Mouse (Mus musculus) lung, postnatal 25 days (tissue): Measurements from ENCODE around the gene Rnf2.

Source experiments
- DNase-seq: peaks from one replicate; pipeline ENCODE4 v3.0.0; 2022; ENCODE audit warnings: low spot score

The Rnf2 gene

GRCm38 (mm10) chr1:151500531-151501361 is at the start of gene Rnf2:
Gene Rnf2, minus strand, starts transcription at chr1:151500955.
- DNase-seq = peak; percentile 92

- no peak for DNase-seq
These were observed 49.0 kb upstream of the Rnf2 start for GRCm38 (mm10) chr1:151549794-151550193.

GRCm38 (mm10) chr1:151548896-151549610 is 48.3 kb upstream of the Rnf2 start:
- no peak for DNase-seq

- DNase-seq = no peak
These were observed 44.8 kb upstream of the Rnf2 start for GRCm38 (mm10) chr1:151545571-151545970.

- no peak for DNase-seq
These were observed 43.8 kb upstream of the Rnf2 start for GRCm38 (mm10) chr1:151544581-151544980.

- no peak for DNase-seq
These were observed 43.2 kb upstream of the Rnf2 start for GRCm38 (mm10) chr1:151543796-151544477.

- DNase-seq = no peak
These were observed 25.9 kb upstream of the Rnf2 start for GRCm38 (mm10) chr1:151526701-151527100.

GRCm38 (mm10) chr1:151517571-151518250 is 17.0 kb upstream of the Rnf2 start:
- DNase-seq = no peak

- no peak for DNase-seq
These were observed 16.1 kb upstream of the Rnf2 start for GRCm38 (mm10) chr1:151516871-151517270.

GRCm38 (mm10) chr1:151515733-151516132 is 15.0 kb upstream of the Rnf2 start:
- no peak for DNase-seq

GRCm38 (mm10) chr1:151514119-151514518 is 13.4 kb upstream of the Rnf2 start:
- DNase-seq = no peak

- peak; percentile 35 for DNase-seq
These were observed 10.1 kb upstream of the Rnf2 start for GRCm38 (mm10) chr1:151510811-151511210.

- DNase-seq = peak; percentile 37
These were observed 797 bp downstream of the Rnf2 start for GRCm38 (mm10) chr1:151499815-151500501.

GRCm38 (mm10) chr1:151498381-151498780 is 2.4 kb downstream of the Rnf2 start:
- no peak for DNase-seq

GRCm38 (mm10) chr1:151497942-151498341 is 2.8 kb downstream of the Rnf2 start:
- no peak for DNase-seq

- no peak for DNase-seq
These were observed 3.7 kb downstream of the Rnf2 start for GRCm38 (mm10) chr1:151497028-151497427.

- DNase-seq = no peak
These were observed 5.0 kb downstream of the Rnf2 start for GRCm38 (mm10) chr1:151495635-151496285.

GRCm38 (mm10) chr1:151494711-151495110 is 6.0 kb downstream of the Rnf2 start:
- no peak for DNase-seq

GRCm38 (mm10) chr1:151493826-151494225 is 6.9 kb downstream of the Rnf2 start:
- no peak for DNase-seq

- DNase-seq = no peak
These were observed 8.3 kb downstream of the Rnf2 start for GRCm38 (mm10) chr1:151492419-151492818.

GRCm38 (mm10) chr1:151489806-151490205 is 10.9 kb downstream of the Rnf2 start:
- no peak for DNase-seq
